Mouse (Mus musculus) CH12.LX (cell line): ENCODE measurements at regions not wholly inside any gene's neighbourhood (a gene's known extent, or its start where the extent isn't known, plus 50 kb on each side); places are given as distances from the start of the nearest gene placed in this dataset.

Experiments
- CHD1 ChIP-seq: IDR thresholded peaks from 2 replicates; pipeline ENCODE4 v1.6.1; 2012; ENCODE audit warnings: low read depth, low read length, improper control_type of control experiment, inconsistent platforms
- CHD2 ChIP-seq: IDR thresholded peaks from 2 replicates; pipeline ENCODE4 v1.6.1; 2011; ENCODE audit warnings: low read length, improper control_type of control experiment
- CTCF ChIP-seq, 2 experiments: IDR thresholded peaks in 1 of 2; conservative IDR thresholded peaks in 1 of 2; 2 replicates each; pipeline ENCODE4 v1.5.1; 2011 to 2012; ENCODE audit warnings: low read depth in 2 of 2, low read length in 2 of 2, improper control_type of control experiment in 1 of 2, inconsistent platforms in 1 of 2, mild to moderate bottlenecking in 1 of 2, moderate library complexity in 1 of 2
- EP300 ChIP-seq: IDR thresholded peaks from 2 replicates; pipeline ENCODE4 v1.6.1; 2011; ENCODE audit warnings: low read length, improper control_type of control experiment
- PAX5 ChIP-seq: IDR thresholded peaks from 2 replicates; pipeline ENCODE4 v1.6.1; 2012; ENCODE audit warnings: low read length, inconsistent platforms, mixed read lengths
- POLR2A ChIP-seq: IDR thresholded peaks from 2 replicates; pipeline ENCODE4 v1.6.1; 2011; ENCODE audit warnings: low read depth, mild to moderate bottlenecking, improper control_type of control experiment, low read length
- SIN3A ChIP-seq: IDR thresholded peaks from 2 replicates; pipeline ENCODE4 v1.6.1; 2012; ENCODE audit warnings: low read length, improper control_type of control experiment, inconsistent platforms

- no peak for TF ChIP-seq POLR2A
- no peak for TF ChIP-seq EP300
- no peak for TF ChIP-seq CHD1
- TF ChIP-seq CTCF (conservative IDR thresholded peaks at IDR 0.05 in 1 of 2, IDR thresholded peaks at IDR 0.05 in 1 of 2; ENCODE audit: low read depth in 2 of 2, low read length in 2 of 2): no peak
- no peak for TF ChIP-seq PAX5
- TF ChIP-seq SIN3A: no peak
- no peak for TF ChIP-seq CHD2
Measured at GRCm38 (mm10) chr13:111920534-111920933, 111.7 kb upstream of the Map3k1 start.
